Mouse (Mus musculus): Measurements from ENCODE around the gene Nat10.

DNA sequence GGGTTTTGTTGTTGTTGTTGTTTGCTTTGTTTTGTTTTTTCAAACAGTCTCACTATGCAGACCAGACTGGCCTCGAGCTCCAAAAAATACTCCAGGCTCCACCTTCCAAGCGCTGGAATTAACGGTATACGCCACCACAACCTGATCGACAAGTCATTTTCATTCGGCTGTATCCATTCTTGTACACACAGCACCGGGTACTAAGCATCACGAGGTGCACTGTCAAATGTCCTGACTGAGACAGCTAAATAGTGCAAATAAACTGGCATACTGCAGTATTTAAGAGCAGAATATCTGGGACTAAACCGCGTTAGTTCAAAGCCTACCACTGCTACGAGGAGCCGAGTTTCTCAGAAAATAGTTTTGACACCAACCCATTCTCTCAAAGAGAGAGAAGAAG is 649 bp downstream of the Nat10 start:
- TF ChIP-seq CTCF (IDR thresholded peaks at IDR 0.05; ENCODE audit: low read depth) (no peak), EP300 (IDR thresholded peaks at IDR 0.05; ENCODE audit: low read depth) (no peak)
